Mouse (Mus musculus): ENCODE measurements around the gene Alx3. TPM values are rescaled to one million over a fixed set of nuclear protein-coding genes. Genes with fewer than 3 reads are reported as not detected.
"Not testable (repeated sequence)": the region's sequence is repeated elsewhere in the genome, so short reads cannot be mapped to it uniquely, and the experiment has no call there.

The Alx3 gene
- polyA plus RNA-seq, 1 experiment = not detected

GRCm38 (mm10) chr3:107637606-107638172 is 42.9 kb downstream of the Alx3 start:
- H3K27ac ChIP-seq (ENCODE audit: insufficient read depth, low read depth, low read length) = no peak overlapping the region
- no peak for TF ChIP-seq POLR2A (IDR thresholded peaks at IDR 0.05; ENCODE audit: insufficient read depth, low read depth, low read length)
- TF ChIP-seq CTCF (IDR thresholded peaks at IDR 0.05; ENCODE audit: insufficient read depth, low read depth, low read length) = no peak
- H3K4me3 ChIP-seq (ENCODE audit: insufficient read depth, low read depth, low read length) = no peak overlapping the region
- WGBS = 61% methylated on average over 5 of the region's 5 CpGs
- H3K4me1 ChIP-seq (ENCODE audit: control insufficient read depth, insufficient read depth, low read length) = no peaks in the 10 kb centered on the region

DNA sequence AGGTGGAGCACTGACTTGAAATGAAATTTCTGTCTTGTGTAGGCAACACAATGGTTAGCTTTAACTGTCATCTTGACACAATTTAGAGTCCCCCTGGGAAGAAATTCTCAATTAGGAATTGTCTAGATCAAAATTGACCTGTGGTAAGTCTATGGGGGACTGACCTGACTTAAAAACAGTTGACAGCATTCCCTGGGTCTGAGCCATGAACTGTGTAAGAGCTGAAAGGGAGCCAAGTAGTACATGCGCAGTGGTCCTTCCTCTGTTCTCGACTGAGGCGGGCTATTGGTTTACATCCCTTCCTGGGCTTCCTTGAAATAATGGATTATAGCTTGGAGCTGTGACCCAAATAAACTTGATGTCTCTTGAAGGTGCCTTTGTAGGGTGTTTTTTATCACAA is 52.1 kb downstream of the Alx3 start:
- 77% methylated on average over 3 of the region's 3 CpGs for WGBS
- H3K4me1 ChIP-seq (ENCODE audit: control insufficient read depth, insufficient read depth, low read length) = no peaks in the 10 kb centered on the region
- no peak overlapping the region for H3K27ac ChIP-seq (ENCODE audit: insufficient read depth, low read depth, low read length)
- H3K4me3 ChIP-seq (ENCODE audit: insufficient read depth, low read depth, low read length) = no peak overlapping the region
- TF ChIP-seq POLR2A (IDR thresholded peaks at IDR 0.05; ENCODE audit: insufficient read depth, low read depth, low read length) (no peak), CTCF (IDR thresholded peaks at IDR 0.05; ENCODE audit: insufficient read depth, low read depth, low read length) (no peak)

GRCm38 (mm10) chr3:107650276-107650675 is 55.4 kb downstream of the Alx3 start:
- WGBS = 70% methylated on average over 5 of the region's 5 CpGs
- not testable (repeated sequence) for H3K4me1 ChIP-seq (ENCODE audit: control insufficient read depth, insufficient read depth, low read length); H3K4me3 ChIP-seq (ENCODE audit: insufficient read depth, low read depth, low read length); H3K27ac ChIP-seq (ENCODE audit: insufficient read depth, low read depth, low read length)

GRCm38 (mm10) chr3:107652968-107653367 is 58.1 kb downstream of the Alx3 start:
- 87% methylated on average over 3 of the region's 3 CpGs for WGBS
- TF ChIP-seq POLR2A (IDR thresholded peaks at IDR 0.05; ENCODE audit: insufficient read depth, low read depth, low read length) (no peak), CTCF (IDR thresholded peaks at IDR 0.05; ENCODE audit: insufficient read depth, low read depth, low read length) (no peak)
- Histone ChIP-seq H3K4me3 (ENCODE audit: insufficient read depth, low read depth, low read length) (no peak overlapping the region), H3K27ac (ENCODE audit: insufficient read depth, low read depth, low read length) (no peak overlapping the region), H3K4me1 (ENCODE audit: control insufficient read depth, insufficient read depth, low read length) (no peaks in the 10 kb centered on the region)

DNA sequence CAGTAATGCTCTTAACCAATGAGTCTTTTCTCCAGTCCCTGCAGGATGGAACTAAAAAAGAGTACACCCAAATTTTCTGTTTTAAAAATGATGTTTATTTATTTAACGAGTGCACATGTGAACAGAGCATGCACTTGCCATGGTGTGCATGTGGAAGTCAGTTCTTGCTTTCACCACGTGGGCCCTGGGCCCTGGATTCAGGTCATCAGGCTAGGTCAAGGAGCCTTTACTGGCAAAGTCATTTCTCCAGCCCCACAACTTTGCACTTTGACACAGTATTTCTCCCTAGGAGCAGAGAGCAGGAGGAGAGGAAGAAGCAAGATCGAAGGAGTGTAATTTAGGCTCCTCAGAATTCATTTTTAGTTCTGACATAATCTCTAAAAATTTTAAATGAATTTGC is 60.0 kb downstream of the Alx3 start:
- TF ChIP-seq CTCF (IDR thresholded peaks at IDR 0.05; ENCODE audit: insufficient read depth, low read depth, low read length) (no peak), POLR2A (IDR thresholded peaks at IDR 0.05; ENCODE audit: insufficient read depth, low read depth, low read length) (no peak)
- WGBS = 86% methylated on average over 3 of the region's 3 CpGs
- no peak overlapping the region for H3K4me3 ChIP-seq (ENCODE audit: insufficient read depth, low read depth, low read length)
- no peaks in the 10 kb centered on the region for H3K4me1 ChIP-seq (ENCODE audit: control insufficient read depth, insufficient read depth, low read length)
- H3K27ac ChIP-seq (ENCODE audit: insufficient read depth, low read depth, low read length) = no peak overlapping the region

Other genes with a start within 250 kb of the Alx3 start
- gene Kcnc4, start 135.5 kb upstream of the Alx3 start, polyA plus RNA-seq (2012; ENCODE audit: insufficient read depth, insufficient read length, low replicate concordance, missing spikeins) = not detected in 2 replicates
- gene Slc6a17, start 77.0 kb upstream of the Alx3 start, polyA plus RNA-seq (2012; ENCODE audit: insufficient read depth, insufficient read length, low replicate concordance, missing spikeins) = 351 TPM in 1 of 2 replicates, not detected in the other
- gene Ubl4b, start 40.0 kb upstream of the Alx3 start, polyA plus RNA-seq (2012; ENCODE audit: insufficient read depth, insufficient read length, low replicate concordance, missing spikeins) = not detected in 2 replicates
- gene Gm10961, start 36.3 kb downstream of the Alx3 start, polyA plus RNA-seq (2012; ENCODE audit: insufficient read depth, insufficient read length, low replicate concordance, missing spikeins) = not detected in 2 replicates
- not detected in 2 replicates for gene Strip1, start 36.7 kb downstream of the Alx3 start, polyA plus RNA-seq (2012; ENCODE audit: insufficient read depth, insufficient read length, low replicate concordance, missing spikeins)
- gene Ahcyl1, start 101.5 kb downstream of the Alx3 start, polyA plus RNA-seq (2012; ENCODE audit: insufficient read depth, insufficient read length, low replicate concordance, missing spikeins) = 109 and 279 TPM in 2 replicates
- not detected in 2 replicates for gene Csf1, start 165.4 kb downstream of the Alx3 start, polyA plus RNA-seq (2012; ENCODE audit: insufficient read depth, insufficient read length, low replicate concordance, missing spikeins)

Data from olfactory bulb, adult 2 months (tissue).